Mouse (Mus musculus) kidney, adult 9 months (tissue): Measurements from ENCODE around the gene 6430548M08Rik.
A peak's percentile ranks its signal among the peaks of the same experiment; 100 is the strongest.

ENCODE experiments used
- DNase-seq: peaks from one replicate; pipeline ENCODE4 v3.0.0; 2022

Gene 6430548M08Rik

DNA sequence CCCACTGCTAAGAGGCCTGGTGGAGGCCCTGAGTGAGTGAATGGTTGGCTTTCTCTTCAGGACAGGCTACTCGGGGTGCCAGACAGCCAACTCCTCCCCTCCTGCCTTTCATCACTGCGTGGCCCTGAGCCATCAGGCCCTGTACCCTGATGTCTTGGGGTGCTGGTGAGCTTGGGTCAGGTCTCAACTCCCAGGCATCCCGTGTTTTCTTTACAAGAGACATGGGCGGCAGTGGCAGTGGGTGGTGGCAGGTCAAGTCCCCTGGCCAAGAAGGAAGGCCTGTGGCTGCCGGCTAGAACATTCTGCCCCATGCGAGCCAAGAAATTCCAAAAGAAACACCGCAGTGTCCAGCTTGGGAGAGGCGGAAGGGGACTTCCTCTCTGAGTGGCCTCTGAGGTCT lies 72.5 kb downstream of the 6430548M08Rik start:
- no peak for DNase-seq

- peak; percentile 71 for DNase-seq
Measured at GRCm38 (mm10) chr8:120188510-120188909, 74.6 kb downstream of the 6430548M08Rik start.

GRCm38 (mm10) chr8:120189440-120189839 lies 75.5 kb downstream of the 6430548M08Rik start:
- no peak for DNase-seq

GRCm38 (mm10) chr8:120190107-120190809 lies 76.3 kb downstream of the 6430548M08Rik start:
- DNase-seq: no peak

DNA sequence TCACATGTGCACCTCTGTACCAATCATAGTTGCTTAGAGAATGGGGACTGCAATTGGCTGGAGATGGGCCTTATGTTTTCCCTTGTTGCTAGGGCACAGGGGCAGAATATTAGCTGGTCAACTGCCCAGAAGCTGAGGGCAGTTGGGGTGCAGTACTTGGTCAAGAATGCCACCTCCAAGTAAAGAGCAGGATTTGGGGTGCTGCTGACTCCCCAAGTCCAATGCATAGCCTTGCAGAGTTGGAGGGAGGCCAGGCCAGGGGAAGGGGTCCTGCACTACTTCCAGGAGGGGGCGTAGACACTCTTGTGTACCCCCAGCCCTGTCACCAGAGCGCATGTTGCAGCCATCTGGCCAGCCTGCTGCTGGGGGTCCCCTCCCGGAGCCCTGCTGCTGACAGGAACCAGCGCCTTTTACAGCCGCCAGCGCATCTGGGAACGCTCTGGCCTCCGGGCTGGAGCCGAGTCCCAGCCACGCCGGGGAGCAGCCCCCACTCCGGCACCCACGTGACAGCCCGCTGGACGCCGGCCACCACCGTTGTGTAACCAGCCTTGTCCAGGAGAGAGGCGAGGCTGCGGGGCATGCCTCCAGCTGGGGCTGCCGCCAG lies 77.0 kb downstream of the 6430548M08Rik start:
- DNase-seq: peak; percentile 95

GRCm38 (mm10) chr8:120191633-120192032 lies 77.7 kb downstream of the 6430548M08Rik start:
- DNase-seq: no peak

DNA sequence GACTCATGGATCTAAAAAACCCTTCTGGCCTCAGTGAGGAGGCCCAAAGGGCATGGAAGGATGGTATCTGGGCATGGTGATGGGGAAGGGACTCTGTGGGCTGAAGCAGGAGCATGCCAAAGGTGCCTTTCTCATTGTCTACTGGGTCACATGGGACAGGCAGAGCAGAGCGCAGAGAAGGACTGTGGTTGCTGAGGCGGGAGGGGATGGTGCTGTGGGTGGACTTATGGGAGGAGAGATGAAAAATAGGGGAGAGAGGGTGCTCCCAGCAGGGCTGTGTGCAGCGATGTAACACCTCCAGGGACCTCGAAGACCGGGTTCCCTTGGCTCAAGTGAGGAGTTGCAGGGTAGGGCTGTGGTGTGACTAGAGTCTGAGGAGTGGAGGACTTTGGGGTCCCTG lies 78.2 kb downstream of the 6430548M08Rik start:
- no peak for DNase-seq

- no peak for DNase-seq
Measured at GRCm38 (mm10) chr8:120201351-120201750, 87.4 kb downstream of the 6430548M08Rik start.

GRCm38 (mm10) chr8:120202546-120202945 lies 88.6 kb downstream of the 6430548M08Rik start:
- no peak for DNase-seq

DNA sequence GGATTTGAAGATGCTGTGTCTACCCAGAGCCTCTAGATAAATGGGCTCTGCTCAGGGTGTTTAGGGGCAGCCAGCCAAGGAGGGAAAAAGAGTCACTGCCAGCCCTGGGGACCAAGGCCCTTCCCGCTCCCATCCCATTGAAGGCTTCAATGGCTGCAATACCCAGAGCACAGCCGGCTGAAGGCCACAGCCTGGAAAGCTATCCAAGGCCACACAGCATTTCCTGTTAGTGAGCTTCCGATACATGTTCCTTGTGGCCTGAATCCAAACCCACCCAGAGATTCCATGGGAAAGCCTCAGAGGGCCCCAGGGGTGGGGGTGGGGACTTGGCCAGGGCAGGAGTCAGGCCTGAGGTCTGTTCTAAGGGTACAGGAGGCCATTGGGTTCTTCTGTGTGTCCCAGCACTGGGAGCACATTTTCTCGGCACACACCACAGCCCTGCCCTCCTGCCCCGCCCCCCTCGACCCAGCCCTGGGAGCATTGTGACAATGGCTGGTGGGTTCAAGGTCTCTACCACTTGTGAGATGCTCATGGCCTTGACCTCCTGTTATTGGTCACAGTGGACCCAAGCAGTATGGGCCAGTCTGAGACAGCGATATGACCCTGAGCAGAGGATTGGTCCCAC lies 90.9 kb downstream of the 6430548M08Rik start:
- DNase-seq: peak; percentile 67

DNA sequence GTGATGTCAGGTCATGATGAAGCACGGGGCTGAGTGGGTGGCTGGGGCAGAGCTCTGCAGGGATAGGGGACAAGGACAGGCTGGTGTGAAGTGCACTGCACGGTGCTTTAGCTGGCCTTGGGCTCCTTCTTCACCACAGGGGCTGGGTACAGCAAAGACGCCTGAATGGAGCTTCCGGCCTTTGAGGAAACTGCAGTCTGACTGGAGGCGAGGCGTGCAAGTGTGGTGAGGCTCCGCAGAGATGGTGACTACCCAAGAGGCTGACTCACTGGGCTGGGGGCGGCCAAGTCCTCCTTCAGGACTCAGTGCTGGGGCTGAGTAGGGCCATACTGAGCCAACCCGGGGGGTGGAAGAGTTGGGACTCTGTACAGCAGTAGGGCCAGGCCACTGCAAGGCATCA lies 92.0 kb downstream of the 6430548M08Rik start:
- DNase-seq: no peak

DNA sequence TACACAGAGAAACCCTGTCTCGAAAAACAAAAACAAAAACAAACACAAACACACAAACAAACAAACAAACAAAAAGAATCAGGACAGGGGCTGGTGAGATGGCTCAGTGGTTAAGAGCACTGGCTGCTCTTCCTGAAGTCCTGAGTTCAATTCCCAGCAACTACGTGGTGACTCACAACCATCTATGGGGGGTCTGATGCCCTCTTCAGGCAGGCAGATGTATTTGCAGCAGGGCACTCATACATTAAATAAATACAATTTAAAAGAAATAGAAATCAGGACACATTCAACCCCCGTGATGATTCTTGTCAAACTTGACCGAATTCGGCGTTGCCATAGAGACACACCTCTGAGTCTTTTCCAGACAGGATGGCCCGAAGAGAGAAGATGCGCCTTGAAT lies 93.4 kb downstream of the 6430548M08Rik start:
- no peak for DNase-seq

- no peak for DNase-seq
Measured at GRCm38 (mm10) chr8:120208113-120208512, 94.2 kb downstream of the 6430548M08Rik start.

GRCm38 (mm10) chr8:120211345-120211744 lies 97.4 kb downstream of the 6430548M08Rik start:
- no peak for DNase-seq

DNA sequence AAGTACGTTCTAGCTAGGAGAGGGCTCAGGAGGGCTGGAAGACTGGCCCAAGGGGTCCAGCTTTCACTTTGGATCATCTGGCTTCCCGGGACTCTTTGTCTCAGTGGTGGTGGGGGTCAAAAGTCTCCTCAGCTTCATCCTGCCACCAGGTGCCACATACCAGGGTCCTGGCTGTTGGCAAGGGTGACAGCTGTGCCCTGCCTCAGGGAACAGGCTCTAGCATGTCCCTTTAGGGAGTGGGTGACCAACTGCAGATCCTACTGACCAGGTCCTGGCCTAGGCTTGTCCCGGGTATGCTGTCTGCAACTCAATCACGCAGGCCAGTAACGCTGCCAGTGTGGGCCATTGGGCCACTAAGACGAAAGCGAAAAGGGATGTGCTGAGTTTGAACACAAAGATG lies 98.6 kb downstream of the 6430548M08Rik start:
- DNase-seq: no peak

DNA sequence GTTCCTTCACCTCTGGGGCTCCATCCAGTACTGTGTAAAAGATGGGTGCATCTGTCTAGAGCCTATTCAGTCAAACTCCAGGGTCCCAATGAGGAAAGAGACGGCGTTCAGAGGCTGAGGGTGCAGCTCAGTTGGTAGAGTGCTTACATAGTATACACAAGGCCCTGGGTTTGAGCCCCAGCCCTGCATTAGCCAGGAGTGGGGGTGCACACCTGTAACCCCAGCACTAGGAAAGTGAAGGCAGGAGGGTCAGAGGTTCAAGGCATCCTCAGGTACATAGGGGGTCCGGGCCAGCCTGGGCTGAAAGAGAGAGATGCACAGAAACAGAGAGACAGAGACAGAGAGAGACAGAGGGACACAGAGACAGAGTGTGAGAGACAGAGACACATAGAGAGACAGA lies 99.3 kb downstream of the 6430548M08Rik start:
- DNase-seq: no peak

DNA sequence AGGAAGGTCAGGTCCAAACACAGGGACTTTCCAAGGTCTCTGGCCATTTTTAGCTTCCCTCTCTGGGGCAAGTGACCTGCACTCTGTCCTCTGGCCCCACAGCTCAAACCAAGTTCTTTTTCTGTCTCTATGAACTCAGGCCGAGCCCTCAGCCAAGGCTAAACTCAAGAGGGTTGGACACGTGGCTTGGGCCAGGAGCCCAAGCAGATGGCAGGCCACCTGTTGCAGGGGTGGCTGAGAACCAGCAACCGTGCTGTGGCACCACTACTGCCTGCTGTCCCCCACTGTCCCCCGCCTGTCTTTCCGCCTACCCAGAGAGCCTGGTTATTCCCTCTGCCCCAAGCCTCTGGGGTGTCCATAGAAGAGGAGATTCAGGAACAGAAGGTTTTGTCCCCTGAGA lies 100.0 kb downstream of the 6430548M08Rik start:
- no peak for DNase-seq
